Mouse (Mus musculus) layer of hippocampus, adult 9-10 months (tissue): ENCODE measurements around the gene Trim31.
A peak's percentile ranks its signal among the peaks of the same experiment; 100 is the strongest.

Experiments
- DNase-seq: peaks from one replicate; pipeline ENCODE4 v3.0.0; 2022; ENCODE audit warnings: low spot score

The Trim31 gene

DNA sequence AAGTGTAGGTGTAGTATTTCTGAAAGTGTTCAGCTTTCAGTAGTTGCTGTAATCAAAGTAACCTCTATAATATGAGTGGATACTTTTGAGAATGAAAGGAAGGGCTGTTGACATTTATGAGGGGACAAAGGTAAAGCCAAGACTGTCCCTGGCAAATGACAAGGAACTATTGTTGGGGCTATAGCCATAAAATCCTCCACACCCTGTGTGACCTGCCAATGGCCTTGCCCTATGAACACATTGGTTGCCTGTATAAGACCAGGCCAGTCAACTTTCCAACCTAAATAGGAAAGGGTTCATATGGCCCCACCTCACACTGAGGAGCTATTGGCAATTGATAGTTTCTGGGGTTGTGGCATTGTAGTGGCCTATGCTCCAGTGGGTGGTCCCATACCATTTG, 853 bp upstream of the Trim31 start:
- DNase-seq = no peak

DNA sequence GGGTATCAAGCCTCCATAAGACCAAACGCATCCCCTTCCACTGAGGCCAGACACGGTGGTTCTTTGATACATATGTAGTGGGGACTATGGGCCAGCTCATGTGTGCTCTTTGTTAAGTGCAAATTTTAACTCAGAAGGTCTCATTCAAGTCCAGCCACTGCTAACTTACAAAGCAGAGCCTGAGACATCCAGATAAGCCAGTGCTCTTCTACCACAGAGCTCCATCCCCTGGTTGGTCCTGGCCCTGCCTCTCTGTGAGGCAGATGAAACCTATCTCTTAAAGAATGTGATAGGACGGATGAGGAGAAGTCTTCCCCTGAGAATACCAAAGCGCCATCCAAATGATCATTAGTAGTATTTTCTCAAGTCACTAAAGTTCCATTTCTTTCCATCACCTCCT, 1.5 kb downstream of the Trim31 start:
- DNase-seq = no peak

DNA sequence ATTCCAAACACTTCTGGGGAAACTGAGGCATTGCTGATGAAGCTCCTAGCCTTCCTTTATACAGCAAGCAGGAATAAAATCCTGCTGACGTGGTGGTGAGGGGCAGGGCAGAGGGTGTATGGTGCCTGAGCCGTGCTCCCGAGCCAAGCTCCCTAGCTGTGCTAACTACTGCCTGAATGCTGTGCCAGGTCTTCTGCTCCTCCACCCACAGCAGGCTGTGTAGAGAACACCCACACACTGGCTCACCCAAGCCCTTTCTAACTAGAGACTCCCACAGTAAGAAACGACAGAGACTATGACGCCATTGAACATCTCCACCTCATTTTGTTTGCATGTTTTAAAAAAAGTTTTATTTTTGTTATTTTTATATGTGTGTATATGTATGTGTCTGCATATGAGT, 2.1 kb downstream of the Trim31 start:
- peak; percentile 22 for DNase-seq

DNA sequence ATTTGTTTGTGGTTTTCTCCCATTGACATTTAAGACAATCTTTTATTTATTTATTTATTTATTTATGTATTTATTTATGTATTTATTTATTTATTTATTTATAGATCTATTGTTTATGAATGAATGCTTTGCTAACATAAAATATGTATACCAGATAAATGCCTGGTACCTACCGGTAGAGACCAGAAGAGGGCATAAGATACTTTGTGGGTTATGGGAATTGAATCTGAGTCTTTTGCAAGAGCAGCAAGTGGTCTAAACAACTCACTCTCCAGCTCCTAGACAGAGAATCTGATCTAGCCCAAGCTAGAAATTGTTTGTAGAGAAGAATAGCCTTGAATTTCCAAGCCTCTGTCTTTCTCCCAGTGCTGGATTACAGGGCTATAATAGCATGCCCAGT, 2.8 kb downstream of the Trim31 start:
- DNase-seq = no peak

DNA sequence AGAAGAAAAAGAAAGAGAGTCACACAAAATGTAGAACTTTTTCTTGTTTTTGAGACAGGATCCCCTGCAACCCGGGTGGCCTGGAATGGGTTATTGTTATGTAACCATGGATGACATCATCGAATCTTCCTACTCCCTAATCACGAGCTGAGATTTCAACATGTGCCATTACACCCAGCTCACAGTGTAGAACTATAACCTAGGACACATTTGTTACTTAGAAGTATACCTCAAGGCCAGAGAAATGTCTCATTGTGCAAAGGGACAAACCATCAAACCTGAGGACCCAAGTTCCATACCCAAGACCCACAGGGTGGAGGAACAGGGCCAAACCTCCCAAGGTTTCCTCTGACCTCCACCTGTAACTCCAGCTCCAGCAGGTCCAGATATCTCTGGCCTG, 5.7 kb downstream of the Trim31 start:
- DNase-seq = no peak

DNA sequence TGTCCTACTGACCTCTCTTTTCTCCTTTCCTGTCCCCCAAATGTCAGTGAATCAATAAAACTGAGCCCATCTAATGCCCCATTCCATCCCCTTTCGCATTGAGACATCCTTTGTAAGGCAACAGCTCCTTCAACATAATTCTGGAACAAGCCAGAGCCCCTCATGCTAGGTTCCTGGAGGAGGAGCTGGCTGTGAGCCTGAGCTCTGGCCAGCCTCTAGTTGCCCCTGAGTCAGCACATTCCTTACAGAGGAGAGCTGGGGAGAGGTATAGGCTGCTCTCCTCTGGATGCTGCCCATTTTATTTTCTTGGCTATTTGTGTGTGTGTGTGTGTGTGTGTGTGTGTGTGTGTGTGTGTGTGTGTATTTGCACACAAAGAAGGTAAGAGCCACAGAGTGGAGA, 10.3 kb downstream of the Trim31 start:
- DNase-seq = no peak

DNA sequence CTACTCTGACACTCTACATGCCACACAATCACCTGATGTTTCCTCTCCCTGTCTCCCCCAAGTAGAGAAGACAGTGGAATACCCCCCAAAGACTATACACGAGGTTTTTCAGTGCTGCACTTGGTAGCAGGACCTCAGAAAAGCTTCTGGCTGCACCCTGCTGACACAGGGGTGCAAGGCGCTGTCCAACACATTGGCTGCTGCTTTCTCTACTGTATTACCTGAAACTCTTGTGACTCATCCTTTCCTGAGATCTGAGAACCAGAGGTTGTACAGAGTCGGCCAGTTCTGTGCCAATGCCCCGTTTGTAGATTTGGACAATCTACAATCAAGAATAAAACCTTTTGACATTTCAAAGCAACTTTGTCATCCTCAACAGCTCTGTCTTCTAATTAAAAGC, 11.9 kb downstream of the Trim31 start:
- DNase-seq = no peak

DNA sequence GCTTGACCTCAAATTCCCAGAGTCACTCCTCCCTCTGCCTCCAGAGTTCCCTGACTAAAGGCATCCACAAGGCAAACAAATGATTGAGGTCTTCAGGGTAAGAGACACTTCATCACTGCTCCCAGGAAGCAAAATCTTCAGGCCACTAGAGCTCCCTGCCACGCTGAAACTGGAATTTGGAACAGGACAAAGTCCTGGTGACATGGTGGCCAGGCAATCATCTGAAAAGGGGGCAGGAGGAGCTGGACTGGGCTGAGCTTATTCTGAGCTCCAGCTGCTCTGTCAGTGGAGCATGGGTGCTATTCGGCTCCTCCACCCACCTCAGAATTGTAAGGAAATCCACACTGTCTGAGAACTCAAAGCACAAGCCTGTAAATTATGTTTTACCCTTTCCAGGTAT, 14.1 kb downstream of the Trim31 start:
- DNase-seq = no peak

DNA sequence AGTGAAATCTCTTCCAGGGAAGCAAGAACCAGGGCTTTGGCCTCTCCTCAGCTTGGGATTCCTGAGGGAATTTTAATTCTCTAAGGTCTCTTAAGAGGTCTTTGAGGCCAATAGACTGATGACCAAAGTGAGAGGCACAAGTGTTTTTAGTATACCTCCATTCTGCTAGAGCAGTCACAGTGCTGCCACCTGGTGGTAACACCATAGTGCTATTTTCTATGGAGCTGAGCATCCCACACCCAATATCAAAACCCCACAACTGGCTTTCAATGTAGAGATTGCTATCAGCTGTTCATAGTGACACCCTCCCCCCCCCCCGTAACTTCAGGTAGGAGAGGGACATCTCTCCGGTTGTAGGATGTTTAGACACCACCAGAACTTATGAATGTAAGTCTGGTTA, 16.2 kb downstream of the Trim31 start:
- DNase-seq = peak; percentile 66

DNA sequence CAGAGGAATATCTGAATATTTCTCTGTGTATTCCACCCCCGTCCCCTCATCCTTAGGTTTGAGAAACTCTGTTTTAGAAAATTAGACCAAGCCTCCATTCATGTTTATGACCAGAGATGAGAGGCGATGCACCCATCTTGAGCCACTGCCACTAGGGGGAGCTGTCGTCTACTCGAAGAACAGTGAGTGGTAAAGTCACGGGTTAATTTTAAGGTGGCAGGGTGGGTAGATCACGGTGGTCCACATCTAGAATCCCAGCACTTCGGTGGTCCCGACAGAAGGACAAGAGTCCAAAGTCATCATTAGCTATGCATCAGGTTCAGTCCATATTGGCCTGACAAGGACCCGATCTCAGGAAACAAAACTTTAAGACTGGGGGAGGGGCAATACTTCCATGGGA, 17.2 kb downstream of the Trim31 start:
- peak; percentile 29 for DNase-seq

DNA sequence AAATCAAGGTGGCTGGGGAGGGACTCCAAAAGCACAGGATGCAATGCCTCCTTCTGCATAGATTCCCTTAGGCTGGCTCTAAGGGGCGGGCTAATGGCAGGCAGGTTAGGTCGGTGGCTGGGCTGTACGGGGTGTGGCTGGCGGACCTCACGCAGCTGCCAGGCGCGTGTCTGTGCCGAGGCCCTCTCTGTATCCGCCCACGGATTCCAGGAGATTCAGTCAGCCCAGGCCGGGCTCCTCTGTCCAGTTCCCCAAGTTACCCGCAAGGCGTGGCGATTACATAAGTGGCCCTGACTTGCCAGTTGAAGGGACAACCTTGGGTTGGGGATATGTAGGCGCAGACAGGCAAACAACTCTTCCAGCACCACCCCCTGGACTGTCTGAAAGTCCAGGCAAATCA, 22.3 kb downstream of the Trim31 start:
- no peak for DNase-seq

DNA sequence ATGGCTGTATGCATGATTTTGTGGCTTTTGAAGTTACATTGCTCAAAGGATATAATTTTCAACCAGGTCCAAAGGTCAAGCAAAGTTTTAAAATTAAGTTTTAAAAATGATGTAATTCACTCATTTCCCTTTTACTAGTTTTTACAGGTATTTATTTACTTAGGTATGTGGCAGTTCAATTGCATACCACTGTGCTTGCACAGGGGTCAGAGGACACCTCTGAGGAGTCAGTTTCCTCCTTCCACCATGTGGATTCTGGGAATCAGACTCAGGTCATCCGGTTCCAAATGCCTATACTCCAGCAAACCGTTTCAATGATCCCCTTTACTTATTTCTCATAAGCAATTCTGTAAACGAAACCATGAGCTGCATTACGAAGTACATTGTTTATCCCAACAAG, 24.8 kb downstream of the Trim31 start:
- DNase-seq = no peak

DNA sequence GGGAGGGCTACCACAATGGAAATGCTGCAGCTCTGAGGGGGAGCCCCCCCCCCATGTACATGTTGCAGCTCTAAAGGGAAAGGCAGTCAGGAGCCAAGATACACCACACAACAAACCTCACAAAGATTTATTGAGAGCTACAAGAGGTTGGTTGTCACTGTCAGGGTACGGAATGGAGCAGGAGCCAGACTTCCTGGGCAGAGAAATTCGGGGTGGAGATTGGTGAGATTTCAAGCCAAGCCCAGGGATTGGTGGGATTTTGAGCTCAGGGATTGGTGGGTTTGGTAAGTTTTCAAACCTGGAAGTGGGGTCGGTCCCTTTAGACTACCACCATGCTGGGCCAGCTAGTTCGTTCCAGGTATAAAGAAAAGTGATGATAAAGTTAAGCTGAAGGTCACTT, 25.6 kb downstream of the Trim31 start:
- no peak for DNase-seq

DNA sequence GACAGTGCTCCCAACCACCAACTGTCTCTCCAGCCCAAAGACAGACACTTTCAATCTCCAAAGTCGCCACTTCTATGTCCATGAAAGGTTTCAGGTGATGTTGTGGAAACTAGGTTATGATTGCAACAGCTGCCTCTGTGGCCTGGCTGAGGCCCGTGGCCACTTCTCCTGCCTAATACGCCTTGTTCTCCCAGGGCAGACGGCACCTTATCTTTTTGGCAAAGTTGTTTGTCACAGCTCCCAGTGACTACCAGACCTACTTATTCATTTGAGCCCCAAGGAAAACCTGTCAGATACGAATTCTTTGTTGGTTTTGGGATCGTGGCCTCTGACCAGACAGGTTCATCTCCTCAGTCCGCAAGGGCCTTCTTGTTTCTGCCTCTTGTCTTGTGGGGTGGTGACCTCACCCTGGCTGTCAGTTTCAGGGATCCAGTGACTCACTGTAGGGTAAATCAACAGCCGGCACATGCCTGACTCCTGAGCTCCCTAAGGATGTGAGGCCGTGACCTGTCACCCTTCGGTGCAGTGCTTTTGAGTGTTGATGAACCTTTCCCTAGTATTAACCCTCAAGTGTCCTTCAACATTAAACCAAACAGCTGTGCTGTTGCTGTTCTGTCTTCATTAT, 29.7 kb downstream of the Trim31 start:
- no peak for DNase-seq

DNA sequence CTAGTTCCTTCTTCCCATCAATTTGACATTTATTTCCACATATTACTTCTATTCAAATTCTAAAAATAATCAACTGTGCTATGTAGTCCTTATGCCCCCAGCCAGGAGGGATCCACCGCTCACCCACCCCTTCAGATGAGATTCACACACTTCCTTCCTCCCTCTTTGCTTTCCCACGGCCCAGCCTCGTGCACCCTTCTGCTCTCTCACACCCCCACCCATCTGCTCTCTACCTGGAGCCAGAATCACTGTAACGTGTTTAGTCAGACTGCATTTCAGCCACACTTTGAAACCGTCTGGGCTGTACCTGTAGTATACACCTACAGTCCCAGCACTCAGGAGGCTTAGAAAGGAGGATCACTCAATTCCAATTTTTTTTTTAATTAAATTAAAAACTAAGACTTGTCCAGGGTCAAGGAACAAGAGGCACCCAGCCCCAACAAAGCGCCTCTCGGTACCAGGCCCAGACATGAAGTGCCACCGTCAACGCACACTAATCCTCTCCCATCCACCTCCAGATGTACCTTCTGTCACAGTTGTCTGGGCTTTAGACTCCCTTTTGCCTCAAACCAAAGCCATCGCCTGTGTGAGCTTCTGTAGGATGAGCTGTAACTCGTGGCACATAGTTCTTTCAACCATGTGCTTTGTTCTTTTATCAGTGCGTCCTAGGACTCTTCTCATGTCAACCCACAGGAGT, 31.5 kb downstream of the Trim31 start:
- no peak for DNase-seq

DNA sequence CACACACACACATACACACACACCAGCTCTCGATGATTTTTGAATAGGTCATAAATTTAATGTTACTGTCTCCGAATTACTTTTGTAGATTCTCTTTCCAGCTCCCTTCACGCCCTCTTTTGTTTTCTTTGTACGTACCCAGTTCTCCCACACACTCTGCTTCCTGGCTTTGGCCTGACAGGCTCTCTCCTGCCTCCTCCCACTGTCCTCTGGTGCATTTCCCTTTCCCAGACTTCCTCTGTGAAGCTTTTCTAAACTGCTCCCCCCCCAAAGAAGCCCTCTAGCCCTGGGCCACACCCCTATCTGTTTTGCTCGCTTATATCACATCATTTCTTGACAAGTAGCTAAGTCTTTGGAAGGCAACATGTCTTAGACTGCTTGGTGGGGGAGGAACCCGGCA, 32.3 kb downstream of the Trim31 start:
- no peak for DNase-seq

DNA sequence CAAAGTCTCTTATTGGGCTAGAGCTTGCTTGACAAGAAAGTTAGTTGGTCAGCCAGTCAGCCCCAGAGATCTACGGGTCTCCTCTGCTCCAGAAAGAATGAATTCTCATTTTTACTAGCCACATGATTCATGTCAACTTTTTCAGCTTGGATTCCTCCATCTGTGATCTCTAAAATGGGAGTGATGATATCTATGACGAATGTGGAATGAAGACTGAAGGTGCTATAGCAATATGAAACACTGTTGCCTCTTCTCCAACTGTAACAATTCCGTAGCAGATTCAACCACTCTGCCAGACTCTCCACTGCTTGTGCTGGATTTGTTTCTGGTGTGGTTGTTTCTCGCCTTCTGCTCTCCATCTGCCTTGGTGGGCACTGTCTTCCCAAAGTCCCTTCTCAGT, 33.2 kb downstream of the Trim31 start:
- DNase-seq = no peak

DNA sequence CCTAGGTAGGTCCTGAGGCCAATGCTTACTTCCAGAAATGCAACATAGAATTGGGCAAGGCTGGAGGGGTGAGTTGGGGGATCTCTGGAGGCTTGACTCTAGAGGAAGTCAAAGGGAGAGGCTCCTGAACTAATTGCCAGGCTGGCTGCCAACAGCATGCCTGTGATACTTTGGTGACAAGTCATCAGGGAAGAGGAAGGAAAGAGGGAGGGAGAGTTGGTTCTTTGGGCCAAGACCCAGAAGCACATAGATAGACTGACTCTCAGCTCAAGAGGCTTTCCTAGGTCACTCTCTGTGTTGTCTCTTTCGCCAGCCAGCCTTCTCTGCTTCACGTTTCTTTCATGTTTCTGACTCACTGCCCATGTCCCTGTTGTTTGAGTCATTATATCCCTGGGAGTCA, 33.9 kb downstream of the Trim31 start:
- no peak for DNase-seq

DNA sequence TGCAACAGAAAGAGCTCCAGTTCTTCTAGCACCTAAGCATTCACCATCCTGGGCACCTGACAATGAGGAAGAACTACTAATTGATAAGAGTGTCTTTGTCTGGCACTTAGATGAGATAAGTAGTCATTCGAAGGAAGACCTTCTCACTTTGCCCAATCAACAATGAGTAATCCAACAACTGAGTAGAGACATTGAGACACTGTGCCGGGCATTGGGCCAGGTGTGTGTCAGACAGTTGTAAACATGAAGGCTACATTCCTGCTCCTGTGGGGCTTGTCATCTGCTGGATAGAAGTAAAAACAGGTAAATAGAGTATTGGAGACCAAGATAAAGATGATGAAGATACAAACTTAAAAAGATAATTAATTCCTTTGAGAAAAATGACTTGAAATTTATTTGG, 40.1 kb downstream of the Trim31 start:
- DNase-seq = no peak

DNA sequence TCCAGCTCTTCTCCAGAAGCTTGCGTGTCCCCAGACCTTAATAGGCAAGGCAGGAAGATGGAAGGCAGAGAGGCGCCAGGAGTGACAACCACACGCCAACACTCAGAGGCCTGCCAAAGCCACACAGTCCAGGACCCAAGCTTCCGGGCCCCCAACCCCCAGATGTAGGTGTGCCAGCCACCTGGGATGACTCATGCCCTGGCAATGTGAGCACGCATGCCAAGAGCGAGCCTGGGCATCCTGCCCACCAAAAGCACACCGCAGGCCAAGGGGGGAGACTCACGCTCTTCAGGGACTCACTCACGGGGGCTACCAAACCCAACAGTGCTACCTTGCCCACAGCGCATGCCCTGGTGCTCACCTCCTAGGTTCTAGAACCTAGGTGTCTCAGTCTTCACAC, 44.5 kb downstream of the Trim31 start:
- DNase-seq = no peak

DNA sequence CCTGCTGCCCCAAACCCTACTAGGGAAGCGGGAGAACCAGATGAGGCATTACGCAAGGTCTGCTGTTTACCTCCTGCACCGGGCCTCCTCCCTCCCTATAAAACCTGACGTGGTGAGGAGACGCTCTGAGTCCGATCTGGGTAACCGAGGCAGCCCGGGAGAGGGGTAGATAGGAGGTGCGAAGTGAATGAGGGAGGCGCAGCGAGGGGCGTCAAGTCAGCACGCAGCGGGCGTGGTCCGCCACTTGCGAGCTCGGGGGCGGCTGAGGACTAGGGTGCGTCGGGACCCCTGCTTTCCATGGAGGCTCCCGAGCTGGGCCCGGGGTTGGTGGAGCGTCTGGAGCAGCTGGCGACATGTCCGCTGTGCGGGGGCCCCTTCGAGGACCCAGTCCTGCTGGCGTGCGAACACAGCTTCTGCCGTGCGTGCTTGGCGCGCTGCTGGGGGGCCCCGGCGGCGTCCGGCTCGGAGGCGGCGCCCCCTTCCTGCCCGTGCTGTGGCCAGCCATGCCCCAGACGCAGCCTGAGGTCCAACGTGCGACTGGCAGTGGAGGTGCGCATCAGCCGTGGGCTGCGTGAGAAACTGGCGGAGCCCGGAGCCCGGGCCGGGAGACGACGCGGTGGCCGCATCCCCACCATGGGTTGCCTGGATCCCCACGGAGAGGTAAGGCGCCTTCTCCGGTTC, 45.0 kb downstream of the Trim31 start, which contains the start of gene Rnf39:
TSS of gene Rnf39 (plus strand) at position 128 of the 681 bp plus-strand sequence.
- DNase-seq = no peak

DNA sequence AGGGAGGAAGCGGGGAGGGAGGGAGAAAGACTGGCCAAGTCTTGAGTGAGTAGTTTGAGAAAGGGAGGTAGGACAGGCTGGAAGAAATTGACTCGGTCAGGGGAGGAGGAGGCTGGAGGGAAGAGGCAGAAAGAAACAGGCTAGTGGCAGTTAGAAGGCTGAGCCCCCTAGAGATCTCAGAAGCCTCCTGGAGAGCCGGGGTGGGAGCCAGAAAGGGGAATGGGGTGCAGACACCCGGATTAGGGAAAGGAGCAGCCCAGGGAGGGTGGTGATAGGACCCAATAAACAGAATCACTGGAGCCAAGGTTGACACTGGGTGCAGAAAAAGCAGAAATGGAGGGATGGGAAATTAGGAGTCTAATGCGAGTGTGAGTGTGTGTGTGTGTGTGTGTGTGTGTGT, 45.8 kb downstream of the Trim31 start:
- no peak for DNase-seq

DNA sequence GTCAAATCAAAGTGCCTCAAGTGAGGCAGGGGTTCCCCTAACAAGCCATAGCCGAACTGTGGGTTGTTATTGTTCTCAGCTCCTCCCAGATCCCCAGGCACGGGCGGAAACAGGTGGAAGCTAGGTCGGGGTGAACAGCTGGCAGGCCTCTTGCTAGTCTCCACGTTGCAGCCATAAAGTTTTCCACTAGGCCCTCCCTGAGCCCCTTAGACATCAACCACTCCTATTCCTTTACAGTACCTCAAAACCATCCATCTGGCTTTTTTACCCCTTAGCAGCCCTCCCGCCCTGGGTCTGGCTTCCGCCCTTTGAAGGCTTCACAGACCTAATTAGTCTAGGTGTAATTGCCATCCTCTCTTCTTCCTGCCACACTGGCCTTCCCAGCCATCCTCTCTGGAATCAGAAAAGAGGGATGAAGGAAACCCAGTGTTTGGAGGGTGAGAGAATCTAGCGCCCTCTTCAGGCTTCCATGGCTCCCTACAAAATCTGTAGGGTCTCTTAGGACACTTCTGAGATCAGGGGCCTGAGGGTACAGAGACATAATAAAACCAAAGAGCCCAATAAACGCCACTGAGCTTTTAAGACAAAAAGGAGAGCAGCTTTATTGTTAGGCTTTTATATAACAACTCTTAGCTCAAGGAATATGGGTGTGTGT, 46.3 kb downstream of the Trim31 start:
- DNase-seq = no peak
